Mouse (Mus musculus): ENCODE measurements around the gene Adtrp. TPM values are rescaled to one million over a fixed set of nuclear protein-coding genes. Genes with fewer than 3 reads are reported as not detected.

Gene Adtrp
- polyA plus RNA-seq, 1 experiment from 2014 or later = not detected

DNA sequence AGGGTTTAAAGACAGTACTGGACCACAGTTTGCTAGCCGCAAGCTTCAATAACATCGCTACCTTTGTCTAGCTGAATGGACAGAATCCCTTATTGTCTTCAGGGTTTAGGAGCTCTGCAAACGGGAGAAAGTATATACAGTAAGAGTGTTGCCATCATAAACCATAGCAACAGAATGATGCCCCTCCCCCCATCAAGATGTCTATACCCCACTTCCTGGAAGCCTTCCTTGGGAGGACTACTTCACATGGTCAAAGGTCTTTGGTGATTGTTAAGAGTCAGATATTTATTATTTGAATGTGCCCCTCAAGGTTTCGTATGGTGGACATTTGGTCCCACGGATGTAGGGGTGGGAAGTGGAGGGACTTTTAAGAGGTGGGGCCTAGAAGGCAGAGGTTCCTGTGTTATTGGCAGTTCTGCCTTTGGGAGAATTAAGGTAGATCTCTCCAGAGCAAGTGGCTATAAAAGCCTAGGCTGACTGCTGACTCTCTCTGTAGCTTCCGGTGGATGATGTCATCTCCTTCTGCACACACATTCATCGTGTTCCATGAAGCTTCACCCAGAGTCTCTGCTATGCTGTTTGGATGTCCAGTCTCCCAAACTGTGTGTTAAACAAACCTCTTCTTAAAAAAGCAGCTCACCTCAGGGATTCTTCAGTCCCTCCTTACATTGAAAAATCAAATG lies 42.2 kb downstream of the Adtrp start:
- H3K27me3 ChIP-seq (ENCODE audit: control insufficient read depth, insufficient read depth, low read length) = no peaks in the 10 kb centered on the region
- H3K36me3 ChIP-seq (ENCODE audit: control insufficient read depth, insufficient read depth, low read length) = no peaks in the 10 kb centered on the region
- H3K4me2 ChIP-seq (ENCODE audit: low read depth) = no peak overlapping the region
- DNase-seq (ENCODE audit: low spot score) = no peak
- H3K4me1 ChIP-seq (ENCODE audit: control insufficient read depth, insufficient read depth, low read length) = no peaks in the 10 kb centered on the region
- H3K9ac ChIP-seq (ENCODE audit: low read length) = no peak overlapping the region
- H3K4me3 ChIP-seq (ENCODE audit: low read depth, low read length) = no peak overlapping the region
- no peak overlapping the region for H3K27ac ChIP-seq (ENCODE audit: low read depth, low read length)
- no peaks in the 10 kb centered on the region; the same call in 1 of the 2 replicates for H3K9me3 ChIP-seq (ENCODE audit: control insufficient read depth, low read length)
- WGBS = 91% methylated on average over 7 of the region's 7 CpGs
- ATAC-seq (ENCODE audit: insufficient read depth, low FRiP score, low TSS enrichment) = no peak

DNA sequence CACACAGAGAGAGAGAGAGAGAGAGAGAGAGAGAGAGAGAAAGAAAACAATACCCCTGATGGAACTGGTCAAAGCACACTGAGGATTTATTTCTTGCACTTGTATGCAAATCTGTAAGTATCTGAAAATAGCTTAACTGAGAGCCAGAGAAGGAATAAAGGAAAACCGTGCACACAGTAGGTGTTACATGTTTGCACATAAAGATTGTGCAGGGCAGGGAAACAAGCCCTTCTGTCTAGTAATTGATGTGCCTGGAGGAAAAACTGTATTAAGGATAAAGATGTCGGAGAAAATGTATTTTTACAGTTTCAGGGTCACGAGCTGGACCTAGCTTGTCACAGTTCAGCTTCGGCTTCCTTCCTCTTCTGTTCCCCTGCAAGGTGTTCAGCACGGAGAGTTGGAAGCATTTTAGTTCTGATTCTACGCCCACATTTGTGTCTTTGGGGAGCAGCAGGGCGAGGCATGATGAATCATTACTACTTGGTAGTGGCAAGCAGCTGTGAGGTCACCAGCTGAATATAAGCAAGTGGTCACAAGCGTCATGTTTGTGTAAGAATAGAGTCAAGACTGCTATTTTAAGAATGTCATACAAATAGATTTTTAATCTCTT lies 43.7 kb downstream of the Adtrp start:
- no peak overlapping the region for H3K4me3 ChIP-seq (ENCODE audit: low read depth, low read length)
- no peaks in the 10 kb centered on the region; the same call in 1 of the 2 replicates for H3K9me3 ChIP-seq (ENCODE audit: control insufficient read depth, low read length)
- H3K27me3 ChIP-seq (ENCODE audit: control insufficient read depth, insufficient read depth, low read length) = no peaks in the 10 kb centered on the region
- WGBS = 71% methylated on average over 8 of the region's 8 CpGs
- H3K4me2 ChIP-seq (ENCODE audit: low read depth) = no peak overlapping the region
- no peak overlapping the region for H3K27ac ChIP-seq (ENCODE audit: low read depth, low read length)
- DNase-seq (ENCODE audit: low spot score) (no peak), ATAC-seq (ENCODE audit: insufficient read depth, low FRiP score, low TSS enrichment) (no peak)
- H3K9ac ChIP-seq (ENCODE audit: low read length) = no peak overlapping the region
- H3K4me1 ChIP-seq (ENCODE audit: control insufficient read depth, insufficient read depth, low read length) = no peaks in the 10 kb centered on the region
- no peaks in the 10 kb centered on the region for H3K36me3 ChIP-seq (ENCODE audit: control insufficient read depth, insufficient read depth, low read length)

DNA sequence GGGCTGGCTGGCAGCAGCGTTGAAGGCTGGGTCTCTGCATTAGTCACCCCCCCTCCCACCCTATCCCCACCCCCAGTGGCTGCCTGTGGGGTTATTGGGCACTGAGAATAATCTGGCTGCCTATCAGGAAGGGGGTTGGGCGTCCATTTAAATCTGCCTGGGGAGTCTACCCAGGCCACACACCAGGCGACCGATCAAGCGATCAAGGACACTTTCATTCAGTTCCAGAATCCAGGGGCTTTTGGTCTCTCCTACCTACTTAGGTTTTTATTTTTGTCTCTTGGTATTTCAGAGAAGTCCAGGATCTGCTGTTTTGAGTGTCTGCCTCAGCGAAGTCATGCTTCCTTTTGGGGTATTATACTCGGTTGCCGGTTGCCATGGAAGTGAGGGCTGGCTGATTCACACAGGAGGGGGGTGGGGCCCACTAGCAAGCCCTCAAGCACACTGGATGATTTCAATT lies 46.3 kb downstream of the Adtrp start:
- 6% methylated on average over 8 of the region's 8 CpGs for WGBS
- no peak overlapping the region for H3K27ac ChIP-seq (ENCODE audit: low read depth, low read length)
- no peak overlapping the region for H3K9ac ChIP-seq (ENCODE audit: low read length)
- DNase-seq (ENCODE audit: low spot score) = peak; percentile 71
- H3K36me3 ChIP-seq (ENCODE audit: control insufficient read depth, insufficient read depth, low read length) = no peaks in the 10 kb centered on the region
- ATAC-seq (ENCODE audit: insufficient read depth, low FRiP score, low TSS enrichment) = peak; percentile 87
- H3K4me2 ChIP-seq (ENCODE audit: low read depth) = peak overlapping the region; percentile 28
- no peak overlapping the region for H3K4me3 ChIP-seq (ENCODE audit: low read depth, low read length)
- H3K4me1 ChIP-seq (ENCODE audit: control insufficient read depth, insufficient read depth, low read length) = no peaks in the 10 kb centered on the region
- H3K9me3 ChIP-seq (ENCODE audit: control insufficient read depth, low read length) = no peaks in the 10 kb centered on the region; the same call in 1 of the 2 replicates
- H3K27me3 ChIP-seq (ENCODE audit: control insufficient read depth, insufficient read depth, low read length) = no peaks in the 10 kb centered on the region

DNA sequence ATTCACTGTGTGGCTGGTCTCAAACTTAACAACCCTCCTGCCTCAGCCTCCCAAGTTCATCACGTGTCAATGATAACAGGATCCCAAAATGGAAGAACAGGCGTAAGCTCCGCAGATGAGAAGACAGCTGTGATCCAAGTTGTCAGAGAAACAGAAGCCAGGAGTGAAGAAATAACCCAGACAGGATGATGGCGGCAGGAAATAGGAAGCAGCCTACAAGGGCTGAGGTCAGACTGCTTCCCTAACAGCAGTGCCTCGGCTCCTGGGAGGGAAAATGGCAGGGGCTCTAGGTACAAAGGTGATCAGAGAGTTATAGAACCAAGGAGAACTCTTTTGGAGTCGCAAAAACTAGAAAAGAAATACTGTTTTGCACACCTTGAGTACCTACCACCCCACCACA lies 54.6 kb downstream of the Adtrp start:
- no peak overlapping the region for H3K9ac ChIP-seq (ENCODE audit: low read length)
- H3K36me3 ChIP-seq (ENCODE audit: control insufficient read depth, insufficient read depth, low read length) = no peaks in the 10 kb centered on the region
- no peaks in the 10 kb centered on the region for H3K4me1 ChIP-seq (ENCODE audit: control insufficient read depth, insufficient read depth, low read length)
- ATAC-seq (ENCODE audit: insufficient read depth, low FRiP score, low TSS enrichment) (no peak), DNase-seq (ENCODE audit: low spot score) (no peak)
- no peak overlapping the region for H3K4me3 ChIP-seq (ENCODE audit: low read depth, low read length)
- H3K4me2 ChIP-seq (ENCODE audit: low read depth) = no peak overlapping the region
- H3K27me3 ChIP-seq (ENCODE audit: control insufficient read depth, insufficient read depth, low read length) = no peaks in the 10 kb centered on the region
- 89% methylated on average over 6 of the region's 6 CpGs for WGBS
- H3K27ac ChIP-seq (ENCODE audit: low read depth, low read length) = no peak overlapping the region
- H3K9me3 ChIP-seq (ENCODE audit: control insufficient read depth, low read length) = no peaks in the 10 kb centered on the region

DNA sequence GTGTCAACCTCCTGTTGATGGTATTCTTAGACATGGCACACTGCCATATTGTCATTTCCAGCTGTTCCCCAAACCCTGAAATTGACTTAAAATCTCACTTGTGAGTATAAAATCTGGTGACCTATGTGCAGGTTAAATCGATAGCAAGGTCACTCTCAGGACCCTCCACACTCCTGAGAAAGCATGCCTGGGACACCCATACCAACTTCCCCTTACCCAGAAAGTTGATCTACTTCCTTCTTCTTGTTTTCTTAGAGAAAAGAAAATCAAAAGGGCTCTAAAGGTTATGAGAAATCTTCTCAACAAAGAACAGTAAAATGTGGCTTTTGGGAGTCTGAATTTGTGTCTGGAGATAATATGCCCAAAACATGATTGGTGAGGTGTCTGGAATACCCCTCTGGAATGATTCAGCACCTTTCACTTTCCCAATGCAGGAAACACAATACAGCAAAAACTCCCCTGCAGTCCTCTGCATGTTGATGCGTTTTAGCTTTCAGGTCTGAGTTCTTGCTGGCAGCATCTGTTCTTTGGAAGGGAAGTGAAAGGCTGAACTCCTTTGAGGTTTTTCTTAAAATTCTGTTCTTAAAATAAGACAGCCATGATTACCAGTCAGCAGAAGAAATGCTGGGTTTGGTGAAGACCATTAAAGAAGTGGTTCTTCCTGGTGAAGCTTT lies 59.5 kb downstream of the Adtrp start:
- Histone ChIP-seq H3K36me3 (ENCODE audit: control insufficient read depth, insufficient read depth, low read length) (no peaks in the 10 kb centered on the region), H3K9ac (ENCODE audit: low read length) (no peak overlapping the region), H3K4me1 (ENCODE audit: control insufficient read depth, insufficient read depth, low read length) (no peaks in the 10 kb centered on the region), H3K4me2 (ENCODE audit: low read depth) (no peak overlapping the region), H3K27ac (ENCODE audit: low read depth, low read length) (no peak overlapping the region), H3K27me3 (ENCODE audit: control insufficient read depth, insufficient read depth, low read length) (no peaks in the 10 kb centered on the region), H3K9me3 (ENCODE audit: control insufficient read depth, low read length) (no peaks in the 10 kb centered on the region), H3K4me3 (ENCODE audit: low read depth, low read length) (no peak overlapping the region)
- DNase-seq (ENCODE audit: low spot score) = no peak
- no peak for ATAC-seq (ENCODE audit: insufficient read depth, low FRiP score, low TSS enrichment)
- 86% methylated on average over 2 of the region's 2 CpGs for WGBS

DNA sequence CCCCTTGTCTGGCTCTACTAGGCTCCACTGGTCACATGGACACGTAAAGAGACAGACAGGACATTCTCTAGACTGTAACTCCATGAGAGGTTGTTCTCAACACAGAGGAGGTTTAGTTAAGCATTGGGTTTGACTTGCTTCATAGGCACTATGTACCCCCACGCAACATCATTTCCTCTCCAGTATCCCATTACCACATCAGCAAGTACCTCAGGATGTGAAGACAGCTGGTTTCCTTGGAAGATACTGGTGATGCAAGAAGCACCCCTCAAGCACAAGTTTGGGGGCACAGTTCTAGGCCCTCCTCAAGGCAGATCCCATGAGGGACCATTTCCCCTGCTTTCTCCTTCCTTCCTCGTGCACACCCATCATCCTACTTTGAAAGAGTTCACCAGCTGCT lies 60.8 kb downstream of the Adtrp start:
- Histone ChIP-seq H3K4me1 (ENCODE audit: control insufficient read depth, insufficient read depth, low read length) (no peaks in the 10 kb centered on the region), H3K9me3 (ENCODE audit: control insufficient read depth, low read length) (no peaks in the 10 kb centered on the region), H3K4me3 (ENCODE audit: low read depth, low read length) (no peak overlapping the region), H3K27ac (ENCODE audit: low read depth, low read length) (no peak overlapping the region), H3K36me3 (ENCODE audit: control insufficient read depth, insufficient read depth, low read length) (no peaks in the 10 kb centered on the region), H3K9ac (ENCODE audit: low read length) (no peak overlapping the region), H3K4me2 (ENCODE audit: low read depth) (no peak overlapping the region), H3K27me3 (ENCODE audit: control insufficient read depth, insufficient read depth, low read length) (no peaks in the 10 kb centered on the region)
- DNase-seq (ENCODE audit: low spot score) (no peak), ATAC-seq (ENCODE audit: insufficient read depth, low FRiP score, low TSS enrichment) (no peak)
- 96% methylated on average over 3 of the region's 3 CpGs for WGBS

DNA sequence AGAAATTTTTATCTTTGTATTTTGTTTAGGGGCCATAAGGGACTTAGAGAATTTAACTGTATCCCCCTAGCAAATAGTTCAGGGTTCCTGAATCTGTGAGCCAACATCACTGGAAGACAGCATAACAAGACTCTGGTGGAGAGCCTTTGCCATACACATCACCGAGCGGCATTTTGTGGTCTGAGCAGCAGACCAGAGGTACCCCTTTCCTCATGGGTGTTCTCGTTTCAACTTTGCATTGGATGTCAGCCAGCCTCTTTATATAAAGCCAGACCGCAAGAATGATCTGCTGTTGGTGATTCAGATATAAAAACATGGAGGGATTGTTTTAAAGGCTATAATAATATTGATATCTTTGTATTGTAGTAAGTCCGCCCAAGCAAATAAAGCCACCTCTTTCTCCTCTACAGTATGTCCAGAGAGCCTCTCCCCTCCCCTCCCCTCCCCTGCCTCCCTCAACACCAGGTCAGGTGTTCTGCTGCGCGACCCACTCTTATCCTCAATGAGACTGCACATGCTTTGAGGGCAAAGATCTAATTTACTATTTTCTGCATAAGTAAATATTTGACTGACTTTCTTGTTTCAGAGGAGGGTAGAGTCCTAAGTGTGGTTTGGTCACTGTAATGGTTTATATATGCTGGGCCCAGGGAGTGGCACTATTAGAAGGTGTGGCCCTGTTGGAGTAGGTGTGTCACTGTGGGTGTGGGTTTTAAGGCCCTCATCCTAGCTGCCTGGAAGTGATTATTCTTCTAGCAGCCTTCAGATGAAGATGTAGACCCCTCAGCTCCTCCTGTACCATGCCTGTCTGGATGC lies 62.4 kb downstream of the Adtrp start:
- no peak for DNase-seq (ENCODE audit: low spot score)
- Histone ChIP-seq H3K9me3 (ENCODE audit: control insufficient read depth, low read length) (no peaks in the 10 kb centered on the region), H3K36me3 (ENCODE audit: control insufficient read depth, insufficient read depth, low read length) (no peaks in the 10 kb centered on the region), H3K9ac (ENCODE audit: low read length) (no peak overlapping the region), H3K4me3 (ENCODE audit: low read depth, low read length) (no peak overlapping the region), H3K27me3 (ENCODE audit: control insufficient read depth, insufficient read depth, low read length) (no peaks in the 10 kb centered on the region), H3K27ac (ENCODE audit: low read depth, low read length) (no peak overlapping the region), H3K4me1 (ENCODE audit: control insufficient read depth, insufficient read depth, low read length) (no peaks in the 10 kb centered on the region), H3K4me2 (ENCODE audit: low read depth) (no peak overlapping the region)
- 91% methylated on average over 7 of the region's 7 CpGs for WGBS
- ATAC-seq (ENCODE audit: insufficient read depth, low FRiP score, low TSS enrichment) = no peak

DNA sequence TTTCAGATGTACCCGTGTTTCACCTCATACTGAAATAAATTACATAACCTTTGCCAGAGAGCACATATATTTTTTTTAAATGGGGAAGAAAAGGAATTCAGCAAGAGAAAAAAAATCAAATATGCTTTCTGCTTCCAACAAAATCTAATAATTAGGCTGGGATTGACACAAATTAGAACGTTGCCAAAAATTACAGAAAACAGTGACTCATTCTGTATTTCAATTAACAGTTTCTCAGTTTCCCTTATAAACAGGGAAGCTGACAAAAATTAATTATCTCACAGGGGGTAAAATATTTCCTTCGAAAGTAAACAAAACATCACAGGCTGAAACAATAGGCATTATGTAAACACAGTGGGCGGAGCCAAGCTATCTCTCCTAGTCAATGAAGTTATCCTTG lies 67.2 kb downstream of the Adtrp start:
- Histone ChIP-seq H3K27ac (ENCODE audit: low read depth, low read length) (no peak overlapping the region), H3K27me3 (ENCODE audit: control insufficient read depth, insufficient read depth, low read length) (no peaks in the 10 kb centered on the region), H3K9me3 (ENCODE audit: control insufficient read depth, low read length) (no peaks in the 10 kb centered on the region), H3K4me2 (ENCODE audit: low read depth) (no peak overlapping the region), H3K36me3 (ENCODE audit: control insufficient read depth, insufficient read depth, low read length) (no peaks in the 10 kb centered on the region), H3K4me1 (ENCODE audit: control insufficient read depth, insufficient read depth, low read length) (no peaks in the 10 kb centered on the region), H3K4me3 (ENCODE audit: low read depth, low read length) (no peak overlapping the region), H3K9ac (ENCODE audit: low read length) (no peak overlapping the region)
- DNase-seq (ENCODE audit: low spot score) = no peak
- no peak for ATAC-seq (ENCODE audit: insufficient read depth, low FRiP score, low TSS enrichment)
- 80% methylated on average over 4 of the region's 4 CpGs for WGBS

Data from neural tube, embryonic 11.5 days (tissue).